Mouse (Mus musculus) midbrain, postnatal 0 days (tissue): ENCODE measurements around the gene Mier3. TPM values are rescaled to one million over a fixed set of nuclear protein-coding genes. Genes with fewer than 3 reads are reported as not detected.
A peak's percentile ranks its signal among the peaks of the same experiment; 100 is the strongest.

ENCODE experiments used
- ATAC-seq: fragments of 200-750 bp; cut with Nextera tagmentation; 2 replicates; pipeline ENCODE4 v1.8.0; 2017; ENCODE audit warnings: moderate number of reproducible peaks, mild to moderate bottlenecking, moderate TSS enrichment, moderate library complexity; ENCODE audit not compliant: low FRiP score
- DNase-seq: peaks from one replicate; pipeline ENCODE4 v3.0.0-alpha.2; 2015; ENCODE audit warnings: low spot score
- H3K27ac ChIP-seq: fragments of 300-500 bp; sonication (generic); 2 replicates; pipeline ENCODE4 v1.5.1; 2014; ENCODE audit warnings: low read depth, mild to moderate bottlenecking, low read length, mixed read lengths
- H3K27me3 ChIP-seq: fragments of 300-500 bp; sonication (generic); 2 replicates; pipeline ENCODE4 v1.6.1; 2014; ENCODE audit warnings: low read length, control low read depth, mixed read lengths; ENCODE audit not compliant: insufficient read depth
- H3K36me3 ChIP-seq: fragments of 300-500 bp; sonication (generic); 2 replicates; pipeline ENCODE4 v1.6.1; 2014; ENCODE audit warnings: low read length, control low read depth, mixed read lengths; ENCODE audit not compliant: insufficient read depth
- H3K4me1 ChIP-seq: fragments of 300-500 bp; sonication (generic); 2 replicates; pipeline ENCODE4 v1.6.1; 2014; ENCODE audit warnings: mild to moderate bottlenecking, control low read depth, antibody characterized with exemption, low read length, mixed read lengths; ENCODE audit not compliant: insufficient read depth
- H3K4me2 ChIP-seq: fragments of 300-500 bp; sonication (generic); 2 replicates; pipeline ENCODE4 v1.6.1; 2014; ENCODE audit warnings: low read depth, mild to moderate bottlenecking, low read length, mixed read lengths; ENCODE audit not compliant: poor library complexity, severe bottlenecking
- H3K4me3 ChIP-seq: fragments of 300-500 bp; sonication (generic); 2 replicates; pipeline ENCODE4 v1.5.1; 2014; ENCODE audit warnings: low read depth, mild to moderate bottlenecking, low read length, moderate library complexity
- H3K9ac ChIP-seq: fragments of 300-500 bp; sonication (generic); replicated peaks from 2 replicates; pipeline ENCODE4 v1.6.1; 2014; ENCODE audit warnings: mild to moderate bottlenecking, low read length, moderate library complexity, mixed read lengths; ENCODE audit not compliant: poor library complexity, severe bottlenecking
- H3K9me3 ChIP-seq: fragments of 300-500 bp; sonication (generic); 2 replicates; pipeline ENCODE4 v1.6.1; 2016; ENCODE audit warnings: low read length, control low read depth
- CTCF ChIP-seq: IDR thresholded peaks from 2 replicates; pipeline ENCODE4 v1.5.1; 2016; ENCODE audit warnings: antibody characterized with exemption, mild to moderate bottlenecking
- WGBS: fragments of 180-500 bp; shearing (Covaris S2); extraction: QIAGEN DNeasy Blood & Tissue Kit; methylation state at CpG from one replicate; pipeline ENCODE4 v1.1.7; 2014; 5-methylcytosine and 5-hydroxymethylcytosine counted together
- polyA plus RNA-seq: library from polyadenylated mRNA; unstranded; fragments of >200 nt; fragmentation: Nextera tagmentation; extraction: Ambion mirVana; gene quantifications from 2 replicates; pipeline ENCODE4 v1.2.1, GENCODE M21; 2015
- total RNA-seq: library from RNA; depleted of rRNA; stranded (reverse); fragments of >200 nt; gene quantifications from 2 replicates; pipeline ENCODE4 v1.2.3, GENCODE M21; 2014

Gene Mier3
- total and polyA plus RNA-seq, 2 experiments from 2014 or later = 14.6 to 29.2 TPM

DNA sequence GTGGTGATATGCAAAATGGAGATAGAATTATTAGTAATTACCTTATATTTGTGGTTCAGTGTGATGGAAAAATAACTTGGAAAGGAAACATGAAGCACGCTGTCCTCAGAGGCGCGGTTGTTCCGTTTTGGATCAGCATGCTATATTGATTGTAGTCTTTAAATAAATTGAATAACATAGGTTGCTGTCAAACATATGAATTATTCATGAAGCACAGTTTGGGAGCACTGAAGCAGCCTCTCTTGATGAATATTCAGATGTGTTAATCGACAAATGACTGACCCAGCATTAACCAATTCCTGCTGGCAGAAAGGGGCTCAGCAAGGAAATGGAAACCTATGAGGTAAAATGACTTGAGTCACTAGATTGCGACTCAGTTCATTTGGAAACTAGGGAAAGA, 29.8 kb upstream of the Mier3 start:
- no peak for TF ChIP-seq CTCF
- no peaks in the 10 kb centered on the region for H3K27me3 ChIP-seq
- H3K4me3 ChIP-seq = no peak overlapping the region
- no peak overlapping the region for H3K9ac ChIP-seq
- peak; percentile 9 for DNase-seq
- 45% methylated on average over 6 of the region's 6 CpGs for WGBS
- no peak overlapping the region for H3K4me2 ChIP-seq
- H3K27ac ChIP-seq = no peak overlapping the region
- ATAC-seq = no peak
- H3K36me3 ChIP-seq = no peaks in the 10 kb centered on the region
- no peaks in the 10 kb centered on the region for H3K4me1 ChIP-seq
- H3K9me3 ChIP-seq = no peaks in the 10 kb centered on the region

GRCm38 (mm10) chr13:111655273-111655672, 25.5 kb upstream of the Mier3 start:
- 92% methylated on average over 4 of the region's 4 CpGs for WGBS
- DNase-seq (no peak), ATAC-seq (no peak)
- Histone ChIP-seq H3K4me3 (no peak overlapping the region), H3K4me1 (no peaks in the 10 kb centered on the region), H3K27me3 (no peaks in the 10 kb centered on the region), H3K4me2 (no peak overlapping the region), H3K9ac (no peak overlapping the region), H3K27ac (no peak overlapping the region), H3K36me3 (no peaks in the 10 kb centered on the region), H3K9me3 (no peaks in the 10 kb centered on the region)
- TF ChIP-seq CTCF = no peak

GRCm38 (mm10) chr13:111655856-111656255, 24.9 kb upstream of the Mier3 start:
- no peak overlapping the region for H3K27ac ChIP-seq
- TF ChIP-seq CTCF = no peak
- H3K9ac ChIP-seq = no peak overlapping the region
- no peaks in the 10 kb centered on the region for H3K36me3 ChIP-seq
- H3K9me3 ChIP-seq = no peaks in the 10 kb centered on the region
- ATAC-seq (no peak), DNase-seq (no peak)
- H3K4me2 ChIP-seq = no peak overlapping the region
- H3K27me3 ChIP-seq = no peaks in the 10 kb centered on the region
- H3K4me1 ChIP-seq = no peaks in the 10 kb centered on the region
- WGBS = 91% methylated on average over 2 of the region's 2 CpGs
- no peak overlapping the region for H3K4me3 ChIP-seq

GRCm38 (mm10) chr13:111656309-111656708, 24.5 kb upstream of the Mier3 start:
- Histone ChIP-seq H3K27ac (no peak overlapping the region), H3K4me1 (no peaks in the 10 kb centered on the region), H3K9ac (no peak overlapping the region), H3K4me2 (no peak overlapping the region), H3K4me3 (no peak overlapping the region), H3K9me3 (no peaks in the 10 kb centered on the region), H3K36me3 (no peaks in the 10 kb centered on the region), H3K27me3 (no peaks in the 10 kb centered on the region)
- DNase-seq (no peak), ATAC-seq (no peak)
- WGBS = 65% methylated on average over 10 of the region's 10 CpGs
- no peak for TF ChIP-seq CTCF

DNA sequence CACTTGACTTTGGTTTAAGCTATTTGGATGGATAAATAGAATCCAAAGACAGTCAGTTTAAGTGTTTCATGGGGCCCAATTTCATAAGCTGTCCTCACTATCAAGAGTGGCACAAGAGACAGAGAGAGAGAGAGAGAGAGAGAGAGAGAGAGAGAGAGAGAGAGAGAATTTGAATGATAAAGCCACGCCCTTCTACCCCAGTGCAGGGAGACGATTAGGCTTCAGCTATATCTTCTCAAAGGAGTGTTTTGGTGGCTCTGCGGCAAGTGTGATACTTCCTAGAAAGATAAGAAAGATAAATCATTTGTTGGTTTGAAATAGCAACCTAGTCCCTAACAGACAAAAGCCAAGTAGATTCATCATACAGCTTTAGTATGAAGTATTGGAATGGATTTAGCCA, 24.0 kb upstream of the Mier3 start:
- H3K4me1 ChIP-seq = no peaks in the 10 kb centered on the region
- WGBS = 82% methylated on average over 3 of the region's 3 CpGs
- no peaks in the 10 kb centered on the region for H3K27me3 ChIP-seq
- no peak for TF ChIP-seq CTCF
- no peak overlapping the region for H3K4me2 ChIP-seq
- H3K27ac ChIP-seq = no peak overlapping the region
- no peak for DNase-seq
- H3K9ac ChIP-seq = no peak overlapping the region
- H3K9me3 ChIP-seq = no peaks in the 10 kb centered on the region
- no peak overlapping the region for H3K4me3 ChIP-seq
- H3K36me3 ChIP-seq = no peaks in the 10 kb centered on the region
- no peak for ATAC-seq

DNA sequence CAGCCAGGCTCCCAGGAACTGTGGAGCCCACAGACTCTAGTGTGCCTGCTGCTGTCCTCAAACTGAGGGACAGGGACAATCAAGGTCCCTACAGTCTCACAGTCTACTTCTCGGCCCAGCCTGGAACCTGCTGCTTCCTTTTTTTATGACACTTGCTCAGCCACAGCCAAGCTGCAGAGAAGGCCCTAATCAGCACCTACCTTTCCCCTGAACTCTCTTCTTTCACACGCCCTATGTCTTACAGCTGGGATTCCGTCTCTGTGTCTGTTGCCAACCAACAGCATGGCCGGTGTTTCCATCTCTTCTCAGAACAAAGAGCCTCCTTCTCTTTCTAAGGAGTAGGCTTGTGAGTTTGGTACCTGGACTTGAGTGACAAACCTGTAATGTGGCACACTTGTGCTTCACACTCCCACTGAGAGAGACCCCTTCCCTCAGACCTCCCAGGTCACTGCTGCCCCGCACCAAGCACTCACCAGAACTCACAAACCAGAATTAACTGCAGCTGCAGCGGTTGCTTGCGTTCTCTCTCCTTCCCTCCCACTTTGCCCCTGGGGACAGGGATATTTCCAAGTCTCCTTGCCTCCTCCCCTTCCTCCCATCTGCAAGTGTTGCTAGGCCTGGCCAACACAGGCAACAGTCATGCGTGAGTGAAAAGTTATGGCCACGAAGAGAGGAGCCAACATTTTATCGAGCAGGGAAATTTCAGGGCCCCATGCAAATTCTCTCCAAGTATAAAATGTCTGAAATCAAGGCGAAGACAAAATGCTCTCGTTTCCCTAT, 22.1 kb upstream of the Mier3 start:
- ATAC-seq (no peak), DNase-seq (no peak)
- WGBS = 77% methylated on average over 12 of the region's 12 CpGs

More for the DNA sequence above, 22.1 kb upstream of the Mier3 start:
- Histone ChIP-seq H3K4me3 (no peak overlapping the region), H3K4me2 (no peak overlapping the region), H3K27ac (no peak overlapping the region), H3K4me1 (no peaks in the 10 kb centered on the region), H3K9me3 (no peaks in the 10 kb centered on the region), H3K27me3 (no peaks in the 10 kb centered on the region), H3K36me3 (no peaks in the 10 kb centered on the region), H3K9ac (no peak overlapping the region)
- no peak for TF ChIP-seq CTCF
